Mouse (Mus musculus) embryonic fibroblast, embryonic 13.5 days (primary cell): Measurements from ENCODE around the gene Kmt2e.

ENCODE experiments used
- CTCF ChIP-seq: IDR thresholded peaks from 2 replicates; pipeline ENCODE4 v1.5.1; 2011; ENCODE audit warnings: mild to moderate bottlenecking, control low read depth, low read length, moderate library complexity, borderline replicate concordance; ENCODE audit not compliant: insufficient read depth
- POLR2A ChIP-seq: IDR thresholded peaks from 2 replicates; pipeline ENCODE4 v1.6.1; 2011; ENCODE audit warnings: low read depth, mild to moderate bottlenecking, control low read depth, low read length, moderate library complexity

- TF ChIP-seq CTCF (no peak), POLR2A (no peak)
Measured at GRCm38 (mm10) chr5:23464743-23465142, 30.5 kb downstream of the Kmt2e start.
